Mouse (Mus musculus) lung, adult 2 months (tissue): ENCODE results near the gene Cadm1.

ENCODE experiments used
- CTCF ChIP-seq: fragments of 200-500 bp; IDR thresholded peaks from 2 replicates; pipeline ENCODE4 v1.5.1; 2011; ENCODE audit warnings: mild to moderate bottlenecking, low read length, control low read depth; ENCODE audit not compliant: insufficient read depth
- POLR2A ChIP-seq: fragments of 200-500 bp; IDR thresholded peaks from 2 replicates; pipeline ENCODE4 v1.6.1; 2011; ENCODE audit warnings: low read depth, mild to moderate bottlenecking, control low read depth, low read length, borderline replicate concordance; ENCODE audit errors: extremely low read depth

DNA sequence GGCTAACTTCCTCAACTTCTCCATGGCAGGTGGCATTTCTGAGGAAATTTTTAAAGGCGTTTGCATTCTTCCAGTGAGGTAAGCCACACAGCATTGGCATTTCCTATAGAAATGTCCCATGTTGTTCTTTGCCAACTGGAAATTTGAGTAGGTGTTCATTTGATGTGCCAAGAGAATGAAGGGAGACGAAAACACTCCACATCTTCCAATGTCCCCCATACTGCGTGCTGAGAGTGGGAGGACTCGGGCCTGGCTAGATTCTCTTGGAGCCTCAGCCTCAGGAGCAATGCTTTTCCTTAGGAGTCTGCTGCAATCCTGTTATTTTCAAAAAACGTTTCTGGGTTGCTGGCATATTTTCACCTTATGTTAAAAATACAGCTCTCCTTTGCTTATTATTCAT is 2.2 kb upstream of the Cadm1 start:
- TF ChIP-seq CTCF (no peak), POLR2A (no peak)
